Mouse (Mus musculus): Measurements from ENCODE around the gene Pdzk1ip1.

DNA sequence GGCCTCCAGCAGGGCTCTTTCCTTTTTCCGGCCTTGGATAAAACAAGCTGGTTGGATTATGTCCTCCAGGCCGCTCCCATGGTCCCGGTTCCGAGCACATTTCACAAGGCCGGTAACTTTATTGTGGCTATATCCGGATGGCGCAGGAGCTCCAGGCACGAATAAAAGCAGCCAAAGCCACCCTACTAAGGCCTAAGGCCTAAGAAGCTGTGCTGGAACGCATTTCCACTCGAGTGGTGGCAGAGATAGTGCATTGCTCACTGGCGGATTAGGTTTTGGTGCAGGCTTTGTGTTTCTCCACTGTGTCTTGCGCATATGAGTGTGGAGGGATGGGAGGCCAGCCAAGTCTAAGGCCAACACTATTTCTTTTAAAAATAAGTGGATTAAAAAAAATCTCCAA is 28.6 kb upstream of the Pdzk1ip1 start:
- TF ChIP-seq CTCF (IDR thresholded peaks at IDR 0.05; ENCODE audit: low read depth, low read length) (no peak), POLR2AphosphoS5 (IDR thresholded peaks at IDR 0.05; ENCODE audit: insufficient replicate concordance, low read depth, low read length) (no peak), GATA1 (IDR thresholded peaks at IDR 0.05; ENCODE audit: borderline replicate concordance, low read length) (no peak), TAL1 (conservative IDR thresholded peaks at IDR 0.05; ENCODE audit: low read depth, low read length) (no peak), GATA2 (IDR thresholded peaks at IDR 0.05; ENCODE audit: borderline replicate concordance, low read depth, low read length) (no peak)
